Mouse (Mus musculus): Measurements from ENCODE around the gene Lefty1.

- TF ChIP-seq CTCF (IDR thresholded peaks at IDR 0.05; ENCODE audit: extremely low read depth, insufficient read length, insufficient replicate concordance, low read depth, low read length), result no peak
- no peak for TF ChIP-seq POLR2A (IDR thresholded peaks at IDR 0.05; ENCODE audit: low read depth, low read length)
Measured at GRCm38 (mm10) chr1:180906461-180907147, 28.2 kb upstream of the Lefty1 start.

Measured in small intestine, adult 2 months (tissue).